Mouse (Mus musculus): ENCODE data around the gene Clptm1l.

Clptm1l gene

DNA sequence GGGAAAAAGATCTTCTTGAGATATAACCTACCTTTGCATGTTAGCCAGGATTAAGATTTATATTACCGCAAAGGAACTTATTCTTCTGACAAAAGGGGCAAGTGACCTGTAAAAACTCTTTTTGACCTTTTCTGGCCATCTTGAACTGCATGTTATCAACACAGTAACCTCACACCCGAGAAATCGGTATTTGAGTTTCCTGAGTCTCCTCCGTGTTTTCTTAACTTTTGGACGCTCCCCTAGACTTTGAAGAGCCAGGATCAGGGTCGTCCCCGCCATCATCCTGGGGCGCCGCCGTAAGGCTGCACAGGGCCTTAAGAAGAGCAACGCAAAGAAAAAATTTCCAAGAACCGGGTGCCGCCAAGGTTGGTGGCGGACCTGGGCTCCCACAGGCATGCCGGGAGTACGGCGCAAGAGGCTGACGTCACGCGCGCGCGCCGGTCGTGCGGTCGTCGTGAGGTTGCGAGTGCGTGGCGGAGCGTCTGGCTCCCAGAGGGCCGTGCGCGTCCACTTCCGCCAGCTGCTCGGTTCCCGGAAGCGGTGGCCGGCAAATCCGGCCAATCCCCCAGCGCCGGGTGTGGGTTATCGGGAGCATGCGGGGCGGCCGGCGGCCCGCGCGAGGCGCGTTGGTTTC, at the start of gene Clptm1l:
Gene Clptm1l (plus strand): TSS at position 485 of the 634 bp plus-strand sequence.
- peak; percentile 99 for DNase-seq (ENCODE audit: low read depth, low spot score)

GRCm38 (mm10) chr13:73564201-73564600, 39.6 kb upstream of the Clptm1l start:
- DNase-seq (ENCODE audit: low read depth, low spot score) = no peak

DNA sequence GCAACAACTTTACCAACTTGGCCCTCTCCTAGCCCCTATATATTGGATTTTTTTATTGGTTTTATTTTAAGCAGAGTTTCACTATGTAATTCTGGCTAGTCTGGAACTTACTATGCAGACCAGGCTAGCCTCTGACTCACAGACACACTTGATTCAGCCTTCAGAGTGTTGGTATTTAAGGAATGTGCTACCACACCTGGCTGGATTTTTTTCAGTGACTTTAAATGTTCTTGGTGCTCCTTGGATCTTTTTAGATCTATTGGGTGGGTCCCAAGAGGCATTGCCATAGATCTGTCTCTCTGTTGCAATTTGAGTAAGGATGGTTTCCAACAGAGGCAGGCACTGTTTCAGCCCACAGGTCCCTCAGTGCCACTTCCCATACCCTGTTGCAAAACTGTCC, 28.8 kb upstream of the Clptm1l start:
- DNase-seq (ENCODE audit: low read depth, low spot score) = no peak

GRCm38 (mm10) chr13:73577277-73577676, 26.5 kb upstream of the Clptm1l start:
- no peak for DNase-seq (ENCODE audit: low read depth, low spot score)

- no peak for DNase-seq (ENCODE audit: low read depth, low spot score)
These were observed 12.3 kb upstream of the Clptm1l start for GRCm38 (mm10) chr13:73591488-73591887.

- DNase-seq (ENCODE audit: low read depth, low spot score) = no peak
These were observed 11.3 kb upstream of the Clptm1l start for GRCm38 (mm10) chr13:73592546-73592945.

DNA sequence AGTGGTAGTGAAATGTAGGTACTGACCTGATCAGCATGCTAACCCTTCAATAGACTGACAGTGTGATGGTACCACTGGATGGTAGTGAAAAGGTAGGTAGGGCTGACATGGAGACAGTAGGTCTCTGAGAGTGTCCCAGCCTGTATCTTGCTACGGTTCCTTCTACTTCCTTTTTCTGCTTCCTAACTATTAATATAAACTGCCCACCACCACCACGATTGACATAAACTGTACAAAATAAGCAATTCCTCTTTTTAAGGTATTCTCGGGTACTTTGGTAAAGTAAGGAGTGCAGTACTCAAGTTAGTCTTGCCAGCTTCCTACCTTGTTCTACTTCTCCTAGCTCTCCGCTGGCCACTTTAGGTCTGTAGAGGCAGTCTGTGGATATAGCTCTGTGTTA, 7.5 kb upstream of the Clptm1l start:
- no peak for DNase-seq (ENCODE audit: low read depth, low spot score)

GRCm38 (mm10) chr13:73600217-73600616, 3.6 kb upstream of the Clptm1l start:
- no peak for DNase-seq (ENCODE audit: low read depth, low spot score)

- no peak for DNase-seq (ENCODE audit: low read depth, low spot score)
These were observed 760 bp upstream of the Clptm1l start for GRCm38 (mm10) chr13:73603046-73603445.

DNA sequence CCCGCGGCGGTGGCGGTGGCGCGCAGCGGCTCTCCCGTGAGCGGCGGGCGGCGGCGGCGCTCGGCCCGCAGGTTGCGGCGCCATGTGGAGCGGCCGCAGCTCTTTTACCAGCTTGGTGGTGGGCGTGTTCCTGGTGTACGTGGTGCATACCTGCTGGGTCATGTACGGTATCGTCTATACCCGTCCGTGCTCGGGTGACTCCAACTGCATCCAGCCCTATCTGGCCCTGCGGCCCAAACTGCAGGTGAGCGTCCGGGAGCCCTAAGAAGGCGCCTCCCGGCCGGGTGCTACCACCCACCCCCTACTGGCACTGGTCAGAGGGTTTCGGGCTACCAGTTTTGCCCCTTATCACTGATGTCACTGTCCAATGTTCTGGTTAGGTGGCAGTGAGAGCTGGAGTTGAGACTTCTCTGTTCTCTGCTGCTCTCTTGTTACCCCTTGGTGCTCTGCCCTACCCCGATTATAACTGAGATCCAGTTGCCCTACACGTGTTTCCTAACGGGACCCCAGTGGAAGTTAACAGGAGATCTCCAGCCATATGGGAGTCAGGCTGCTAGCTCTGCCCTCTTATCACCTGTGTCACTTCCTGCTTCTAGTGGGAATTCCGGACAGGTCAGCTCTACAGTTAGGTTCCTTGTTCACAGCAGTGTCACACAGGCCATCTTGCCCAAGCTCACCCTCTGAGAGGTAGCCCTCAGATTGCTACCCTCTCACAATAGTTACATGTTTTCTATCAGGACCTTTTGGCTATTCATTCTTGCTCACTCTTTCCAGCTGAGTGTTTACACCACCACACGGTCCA, 551 bp downstream of the Clptm1l start:
- DNase-seq (ENCODE audit: low read depth, low spot score) = no peak

DNA sequence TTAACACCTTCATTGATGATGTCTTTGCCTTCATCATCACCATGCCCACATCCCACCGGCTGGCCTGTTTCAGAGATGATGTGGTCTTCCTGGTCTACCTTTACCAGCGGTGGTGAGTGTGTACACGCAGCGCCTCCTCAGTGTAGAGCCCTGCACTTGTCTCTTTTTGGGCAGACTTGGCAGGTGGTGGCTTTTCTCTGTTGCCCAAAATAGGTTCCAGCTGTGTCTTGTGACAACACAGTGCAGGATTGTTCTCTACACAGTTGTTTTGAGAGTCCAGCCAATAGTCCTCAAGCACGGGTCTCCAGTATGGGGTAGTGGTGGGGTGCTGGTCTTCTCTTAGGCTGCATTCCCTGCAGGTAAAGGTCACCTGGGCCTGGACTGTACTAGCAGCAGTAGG, 14.6 kb downstream of the Clptm1l start:
- DNase-seq (ENCODE audit: low read depth, low spot score) = peak; percentile 12

GRCm38 (mm10) chr13:73620637-73621036, 16.8 kb downstream of the Clptm1l start:
- peak; percentile 65 for DNase-seq (ENCODE audit: low read depth, low spot score)

- peak; percentile 60 for DNase-seq (ENCODE audit: low read depth, low spot score)
These were observed 22.6 kb downstream of the Clptm1l start for GRCm38 (mm10) chr13:73626410-73626744.

GRCm38 (mm10) chr13:73626745-73627549, 23.1 kb downstream of the Clptm1l start, which contains the start of gene Tert:
TSS of gene Tert (plus strand) at chr13:73626911.
- DNase-seq (ENCODE audit: low read depth, low spot score) = no peak

DNA sequence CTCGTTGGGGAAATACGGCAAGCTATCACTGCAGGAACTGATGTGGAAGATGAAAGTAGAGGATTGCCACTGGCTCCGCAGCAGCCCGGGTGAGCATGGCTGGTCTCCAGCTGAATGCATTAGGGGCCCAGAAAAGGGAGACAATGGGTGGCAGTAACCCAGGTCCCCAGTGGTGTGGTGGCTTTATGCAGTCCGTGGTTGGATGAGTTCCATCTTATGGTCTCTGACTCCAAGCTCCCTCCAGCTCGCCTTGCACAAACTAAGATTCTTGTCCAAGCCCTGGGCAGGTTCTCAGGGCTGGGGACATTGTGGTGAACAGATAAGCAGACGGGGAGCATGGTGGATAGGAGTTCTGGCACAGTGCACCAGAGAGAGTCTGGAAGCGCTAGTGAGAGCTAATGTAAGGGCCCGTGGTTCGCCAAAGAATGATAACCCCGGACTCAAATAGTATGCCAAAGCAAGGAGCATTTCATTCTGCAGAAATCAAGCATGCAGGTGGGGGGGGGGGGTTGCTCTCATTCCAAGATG, 24.8 kb downstream of the Clptm1l start:
- peak; percentile 27 for DNase-seq (ENCODE audit: low read depth, low spot score)

- DNase-seq (ENCODE audit: low read depth, low spot score) = peak; percentile 33
These were observed 28.0 kb downstream of the Clptm1l start for GRCm38 (mm10) chr13:73631837-73632236.

GRCm38 (mm10) chr13:73637826-73638225, 34.0 kb downstream of the Clptm1l start:
- DNase-seq (ENCODE audit: low read depth, low spot score) = no peak

GRCm38 (mm10) chr13:73641296-73641695, 37.5 kb downstream of the Clptm1l start:
- no peak for DNase-seq (ENCODE audit: low read depth, low spot score)

DNA sequence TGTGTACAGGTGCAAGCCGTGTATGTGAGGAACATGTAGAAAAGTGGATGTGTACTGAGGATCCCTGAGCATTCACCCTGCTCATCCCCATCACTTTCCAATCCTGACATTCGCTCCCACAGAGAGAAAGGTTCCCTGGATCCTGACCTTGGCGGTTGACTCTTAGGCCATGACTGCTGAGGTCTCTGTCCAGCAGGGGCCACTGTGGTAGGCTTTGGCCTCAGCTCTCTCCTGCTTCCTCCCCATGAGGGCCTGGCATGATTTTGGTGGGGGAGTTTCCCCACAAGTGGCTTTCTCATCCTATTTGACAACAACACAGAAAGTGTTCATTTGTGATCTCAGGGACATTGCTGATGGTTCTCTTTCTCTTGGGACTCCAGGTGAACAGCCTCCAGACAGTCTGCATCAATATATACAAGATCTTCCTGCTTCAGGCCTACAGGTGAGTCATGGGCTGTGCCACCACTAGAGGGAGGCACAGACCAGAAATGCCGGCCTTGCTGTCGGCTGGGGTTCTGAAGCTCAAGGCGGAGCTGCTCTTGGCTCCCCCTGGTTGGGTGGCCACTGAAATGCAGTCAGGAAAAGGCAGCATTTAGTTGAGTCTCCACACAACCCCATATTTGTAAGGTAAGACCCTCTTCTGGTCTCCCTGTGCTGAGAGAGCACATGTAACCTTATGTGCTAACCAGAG, 42.7 kb downstream of the Clptm1l start:
- DNase-seq (ENCODE audit: low read depth, low spot score) = peak; percentile 79

DNA sequence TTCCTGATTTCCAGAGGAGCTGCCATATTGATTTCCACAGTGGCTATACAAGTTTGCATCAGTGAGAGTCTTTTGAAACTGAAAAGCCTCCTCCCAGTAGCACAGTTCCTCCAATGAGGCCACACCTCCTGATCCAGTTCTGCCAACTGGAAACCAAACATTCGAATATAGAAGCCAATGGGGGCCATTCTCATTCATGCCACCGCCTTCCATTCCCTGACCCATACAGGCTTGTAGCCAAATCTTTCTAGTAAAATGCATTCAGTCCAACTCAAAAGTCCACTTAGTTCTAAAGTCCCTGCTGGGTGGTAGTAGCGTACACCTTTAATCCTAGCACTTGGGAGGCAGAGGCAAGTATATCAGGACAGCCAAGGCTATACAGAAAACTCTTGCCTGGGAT, 49.5 kb downstream of the Clptm1l start:
- DNase-seq (ENCODE audit: low read depth, low spot score) = no peak

- no peak for DNase-seq (ENCODE audit: low read depth, low spot score)
These were observed 51.2 kb downstream of the Clptm1l start for GRCm38 (mm10) chr13:73654976-73655375.
